Mouse (Mus musculus) C2C12 (cell line): ENCODE data around the gene Cyp4f17. TPM values are rescaled to one million over a fixed set of nuclear protein-coding genes. Genes with fewer than 3 reads are reported as not detected.

Source experiments
- H3K27me3 ChIP-seq: one replicate; pipeline ENCODE4 v1.6.1; 2011; ENCODE audit not compliant: control insufficient read depth, insufficient read depth, insufficient read length
- H3K36me3 ChIP-seq: one replicate; pipeline ENCODE4 v1.6.1; 2011; ENCODE audit not compliant: control insufficient read depth, insufficient read depth
- H3K4me3 ChIP-seq: one replicate; pipeline ENCODE4 v1.5.1; 2011; ENCODE audit warnings: mild to moderate bottlenecking, control low read depth; ENCODE audit not compliant: poor library complexity, insufficient read depth, severe bottlenecking
- H3K79me2 ChIP-seq: one replicate; pipeline ENCODE4 v1.6.1; 2011; ENCODE audit not compliant: control insufficient read depth, insufficient read depth
- H3K79me3 ChIP-seq: one replicate; pipeline ENCODE4 v1.6.1; 2011; ENCODE audit warnings: low read depth, control low read depth
- H3ac ChIP-seq: one replicate; pipeline ENCODE3; 2011; ENCODE audit warnings: low read depth; ENCODE audit not compliant: control insufficient read depth, insufficient read length
- CEBPB ChIP-seq: IDR thresholded peaks from one replicate; pipeline ENCODE4 v1.6.1; 2011; ENCODE audit warnings: low read depth, mild to moderate bottlenecking, control low read depth, moderate library complexity
- CTCF ChIP-seq: IDR thresholded peaks from one replicate; pipeline ENCODE4 v1.5.1; 2011; ENCODE audit not compliant: control insufficient read depth, insufficient read depth, insufficient read length
- FOSL1 ChIP-seq: IDR thresholded peaks from one replicate; pipeline ENCODE4 v1.8.0; 2011; ENCODE audit warnings: mild to moderate bottlenecking, low read length; ENCODE audit not compliant: poor library complexity, insufficient read depth, severe bottlenecking
- MAX ChIP-seq: IDR thresholded peaks from one replicate; pipeline ENCODE4 v1.6.1; 2011; ENCODE audit warnings: mild to moderate bottlenecking, control low read depth
- MYOD1 ChIP-seq: IDR thresholded peaks from one replicate; pipeline ENCODE4 v1.6.1; 2011; ENCODE audit warnings: low read depth; ENCODE audit not compliant: control insufficient read depth, insufficient read length
- MYOG ChIP-seq: IDR thresholded peaks from one replicate; pipeline ENCODE4 v1.6.1; 2011; ENCODE audit not compliant: control insufficient read depth, insufficient read length; ENCODE audit errors: extremely low read depth
- USF1 ChIP-seq: IDR thresholded peaks from one replicate; pipeline ENCODE4 v1.6.1; 2011; ENCODE audit warnings: low read depth, mild to moderate bottlenecking, control low read depth, moderate library complexity
- polyA plus RNA-seq: library from polyadenylated mRNA; unstranded; fragments of >200 nt; fragmentation: generic; extraction: Trizol; gene quantifications from one replicate; pipeline ENCODE4 v1.2.1, GENCODE M21; 2012; ENCODE audit warnings: missing spikeins

The Cyp4f17 gene
- polyA plus RNA-seq, 1 experiment, result 1.3 TPM

GRCm38 (mm10) chr17:32478727-32479126 is 27.1 kb upstream of the Cyp4f17 start:
- no peak overlapping the region for H3ac ChIP-seq
- TF ChIP-seq MYOG (no peak), FOSL1 (no peak), CEBPB (no peak), MYOD1 (no peak), CTCF (no peak), USF1 (no peak), MAX (no peak)
- peaks cover 13% of the 10 kb centered on the region for H3K27me3 ChIP-seq
- H3K36me3 ChIP-seq, result no peaks in the 10 kb centered on the region
- no peaks in the 10 kb centered on the region for H3K79me3 ChIP-seq
- no peaks in the 10 kb centered on the region for H3K79me2 ChIP-seq
- H3K4me3 ChIP-seq, result no peak overlapping the region

GRCm38 (mm10) chr17:32479554-32480506 is 26.0 kb upstream of the Cyp4f17 start:
- Histone ChIP-seq H3ac (no peak overlapping the region), H3K36me3 (no peaks in the 10 kb centered on the region), H3K79me2 (no peaks in the 10 kb centered on the region), H3K4me3 (no peak overlapping the region), H3K79me3 (no peaks in the 10 kb centered on the region), H3K27me3 (peaks cover 16% of the 10 kb centered on the region)
- no peak for TF ChIP-seq MYOD1
- no peak for TF ChIP-seq MYOG
- TF ChIP-seq FOSL1, result no peak
- no peak for TF ChIP-seq MAX
- no peak for TF ChIP-seq CTCF
- no peak for TF ChIP-seq CEBPB
- no peak for TF ChIP-seq USF1

- Histone ChIP-seq H3K79me3 (no peaks in the 10 kb centered on the region), H3K4me3 (no peak overlapping the region), H3ac (no peak overlapping the region), H3K79me2 (no peaks in the 10 kb centered on the region), H3K36me3 (no peaks in the 10 kb centered on the region), H3K27me3 (peaks cover 26% of the 10 kb centered on the region)
- TF ChIP-seq CTCF (no peak), MYOD1 (no peak), FOSL1 (no peak), MYOG (no peak), USF1 (no peak), MAX (no peak), CEBPB (no peak)
Measured at GRCm38 (mm10) chr17:32481766-32482165, 24.1 kb upstream of the Cyp4f17 start.

GRCm38 (mm10) chr17:32483200-32483599 is 22.6 kb upstream of the Cyp4f17 start:
- Histone ChIP-seq H3ac (no peak overlapping the region), H3K4me3 (no peak overlapping the region), H3K27me3 (peaks cover 26% of the 10 kb centered on the region), H3K79me2 (no peaks in the 10 kb centered on the region), H3K79me3 (no peaks in the 10 kb centered on the region), H3K36me3 (no peaks in the 10 kb centered on the region)
- TF ChIP-seq MYOD1 (no peak), CEBPB (no peak), FOSL1 (no peak), MAX (no peak), MYOG (no peak)

GRCm38 (mm10) chr17:32492349-32492980 is 13.4 kb upstream of the Cyp4f17 start:
- Histone ChIP-seq H3K27me3 (peaks cover 6% of the 10 kb centered on the region), H3ac (no peak overlapping the region), H3K36me3 (no peaks in the 10 kb centered on the region), H3K4me3 (no peak overlapping the region), H3K79me2 (no peaks in the 10 kb centered on the region), H3K79me3 (no peaks in the 10 kb centered on the region)
- TF ChIP-seq FOSL1 (no peak), CEBPB (no peak), MYOG (no peak), MAX (no peak), USF1 (no peak), MYOD1 (no peak), CTCF (no peak)
